Mouse (Mus musculus) urinary bladder, postnatal 25 days (tissue): ENCODE data around the gene Afg1l.

ENCODE experiments used
- DNase-seq: peaks from one replicate; pipeline ENCODE4 v3.0.0; 2022; ENCODE audit warnings: low spot score

Afg1l gene

DNA sequence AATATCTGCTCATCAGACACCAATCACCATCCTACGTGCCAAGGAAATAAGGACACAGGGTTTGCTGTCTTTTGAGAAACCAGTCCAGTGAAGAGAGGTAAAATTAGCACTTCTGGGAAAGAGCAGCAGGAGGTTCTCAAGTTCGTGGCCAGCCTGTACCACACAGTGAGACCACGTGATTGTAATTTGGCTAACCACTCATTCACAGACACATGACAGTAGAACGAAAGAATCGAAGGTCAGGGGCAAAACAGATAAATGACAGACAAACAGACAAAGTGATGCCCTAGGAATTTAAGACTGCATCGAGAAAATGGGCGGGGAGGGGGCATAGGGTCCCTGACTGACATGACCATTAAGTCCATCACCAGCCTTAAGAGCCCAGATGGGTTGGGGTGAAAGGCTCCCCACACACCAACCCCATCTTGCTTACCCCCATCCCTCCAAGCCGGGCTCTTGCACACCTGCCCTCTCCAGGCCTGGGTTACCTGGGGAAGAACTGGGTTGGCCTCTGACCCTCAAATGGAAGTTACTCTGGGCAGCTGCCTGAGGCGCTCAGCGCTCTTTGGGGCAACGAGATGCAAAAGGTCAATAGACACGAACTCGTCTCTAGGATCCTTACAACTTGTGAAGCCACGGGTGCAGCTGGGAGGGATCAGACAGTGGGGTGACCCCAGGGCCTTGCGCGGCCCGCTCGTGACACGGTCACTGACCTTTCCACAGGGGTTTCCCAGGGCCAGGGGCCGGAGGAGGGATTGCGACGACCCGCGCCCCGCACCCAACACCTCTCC lies 620 bp downstream of the Afg1l start:
- DNase-seq = no peak

DNA sequence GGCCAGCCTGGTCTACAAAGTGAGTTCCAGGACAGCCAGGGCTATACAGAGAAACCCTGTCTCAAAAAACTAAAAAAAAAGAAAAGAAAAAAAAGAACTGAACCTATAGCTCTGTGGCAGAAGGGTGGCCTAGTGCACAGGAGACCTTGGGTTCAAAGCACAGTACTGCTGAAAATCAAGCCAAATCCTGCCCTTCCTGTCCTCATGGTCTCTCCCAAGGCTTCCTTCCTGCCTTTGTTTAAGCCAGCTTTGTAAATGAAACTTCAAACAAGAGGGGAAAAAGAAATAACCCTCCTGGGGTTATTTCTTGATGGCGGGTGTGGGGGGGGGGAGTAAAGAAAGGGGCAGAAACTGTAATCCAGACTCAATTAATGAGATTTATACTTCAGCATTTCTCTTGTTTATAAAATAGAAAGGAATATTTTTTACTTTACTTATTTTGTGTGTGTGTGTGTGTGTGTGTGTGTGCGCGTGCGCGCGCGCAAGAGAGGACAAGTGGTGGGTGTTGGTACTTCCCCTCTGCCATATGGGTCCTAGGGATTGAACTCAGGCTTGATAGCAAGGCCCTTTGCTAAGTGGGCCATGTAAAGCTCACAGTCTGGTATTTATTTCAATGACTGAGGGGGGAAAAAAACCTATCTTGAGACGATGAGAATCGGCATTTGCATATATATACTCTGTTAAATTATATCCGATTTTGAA lies 1.4 kb downstream of the Afg1l start:
- no peak for DNase-seq

GRCm38 (mm10) chr10:42474946-42475514 lies 3.3 kb downstream of the Afg1l start:
- DNase-seq = no peak

DNA sequence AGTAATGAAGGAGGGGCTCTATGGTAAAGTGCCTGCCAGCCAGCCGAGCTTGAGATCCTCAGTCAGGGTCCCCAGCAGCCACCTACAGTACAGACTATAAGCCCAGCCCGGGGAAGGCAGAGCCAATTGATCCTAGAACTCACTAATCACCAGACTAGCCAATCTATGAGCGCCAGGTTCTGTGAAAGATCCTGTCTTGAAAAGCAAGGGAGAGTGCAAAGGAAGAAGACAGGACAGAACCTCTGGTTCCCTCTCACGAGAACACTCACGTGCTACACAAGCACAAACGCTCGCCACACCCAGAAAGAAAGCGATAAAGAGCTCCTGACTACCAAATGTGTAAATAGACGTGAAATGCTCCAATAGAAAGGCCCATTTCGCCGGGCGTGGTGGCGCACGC lies 13.6 kb downstream of the Afg1l start:
- DNase-seq = no peak

DNA sequence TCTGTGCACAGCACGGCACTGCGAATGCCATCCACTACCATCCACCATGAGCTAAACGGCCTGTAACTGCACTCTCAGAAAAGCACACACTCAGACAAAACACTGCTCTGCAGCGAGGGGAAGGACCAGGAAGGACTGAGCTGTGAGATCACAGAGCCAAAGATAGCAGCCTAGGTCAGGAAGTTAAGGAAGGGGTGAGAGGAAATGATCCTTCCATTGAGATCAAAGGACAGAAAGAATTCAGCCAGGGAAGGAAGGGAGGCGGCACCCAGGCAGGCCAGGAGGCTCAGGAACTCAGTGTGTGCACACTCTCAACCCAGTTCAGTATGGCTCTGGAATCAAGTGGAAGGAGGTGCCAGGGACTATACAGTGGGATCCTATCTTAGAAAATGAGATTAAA lies 14.1 kb downstream of the Afg1l start:
- no peak for DNase-seq

DNA sequence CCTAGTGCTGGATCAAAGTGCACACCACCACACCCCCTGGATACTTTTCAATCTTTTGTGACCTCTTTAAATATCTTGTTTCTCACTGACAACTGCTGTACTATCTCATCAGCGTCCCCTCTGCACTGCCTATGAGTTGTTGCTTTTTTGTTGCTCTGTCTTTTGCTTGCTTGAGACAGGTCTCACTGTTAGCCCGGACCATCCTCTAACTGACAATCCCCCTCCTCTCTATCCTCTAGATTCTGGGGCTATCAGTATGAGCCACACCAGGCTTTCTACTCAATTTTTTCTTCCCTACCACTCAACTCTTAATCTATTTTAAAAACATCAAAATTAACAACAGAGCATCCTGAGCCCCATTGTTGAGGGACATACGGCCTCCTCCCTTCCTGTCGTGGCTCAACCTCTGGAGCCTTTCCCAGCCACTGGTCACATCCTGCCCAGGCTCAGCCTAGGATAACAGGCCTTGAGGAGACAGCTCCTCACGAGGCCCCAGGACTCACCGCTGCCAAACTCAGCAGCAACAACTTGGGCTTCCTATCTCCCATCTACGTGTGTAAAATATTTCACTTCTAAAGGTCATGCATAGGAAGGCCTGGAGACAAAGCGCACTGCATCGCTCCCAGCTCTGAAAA lies 20.7 kb downstream of the Afg1l start:
- no peak for DNase-seq

- no peak for DNase-seq
These were observed 22.4 kb downstream of the Afg1l start for GRCm38 (mm10) chr10:42455981-42456380.

- no peak for DNase-seq
These were observed 23.7 kb downstream of the Afg1l start for GRCm38 (mm10) chr10:42454690-42455089.

- DNase-seq = no peak
These were observed 24.1 kb downstream of the Afg1l start for GRCm38 (mm10) chr10:42454266-42454665.

GRCm38 (mm10) chr10:42449672-42450071 lies 28.7 kb downstream of the Afg1l start:
- DNase-seq = no peak

DNA sequence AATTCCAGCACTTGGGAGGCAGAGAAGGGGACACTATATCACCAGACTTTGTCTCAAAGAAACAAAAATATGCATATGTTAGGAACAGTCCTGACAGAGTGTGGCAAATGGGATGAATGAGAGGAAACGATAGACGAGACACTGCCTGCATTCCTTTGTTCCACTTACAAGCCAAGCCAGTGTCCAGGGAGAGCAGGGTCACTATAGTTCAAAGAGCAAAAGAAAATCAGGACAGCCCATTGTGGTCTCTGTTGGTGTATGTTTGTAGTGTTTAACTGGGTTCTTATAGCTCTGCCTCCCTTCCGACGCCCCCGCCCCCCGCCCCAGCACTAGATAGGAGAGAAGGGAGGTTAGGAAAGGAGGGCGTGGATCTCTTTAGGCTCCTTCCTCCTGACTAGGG lies 30.0 kb downstream of the Afg1l start:
- DNase-seq = no peak

DNA sequence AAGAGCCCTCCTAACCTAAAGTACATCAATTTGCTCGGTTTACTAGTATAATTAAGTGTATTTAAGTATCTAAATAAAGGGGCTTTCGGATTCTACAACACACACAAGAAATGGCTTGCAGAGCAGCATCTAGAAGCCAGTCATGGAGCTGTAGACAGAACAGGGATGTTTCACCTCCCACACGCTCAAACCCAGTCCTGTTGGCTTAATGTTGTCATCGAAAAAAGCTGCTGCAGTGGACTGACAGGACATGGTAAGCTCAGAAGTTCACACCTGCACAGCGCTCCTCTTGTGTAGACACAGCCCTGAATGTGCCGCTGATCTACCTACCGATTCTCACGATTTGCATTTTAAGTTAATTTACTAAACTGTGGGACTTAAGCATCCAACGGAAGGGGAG lies 32.2 kb downstream of the Afg1l start:
- no peak for DNase-seq

- no peak for DNase-seq
These were observed 41.2 kb downstream of the Afg1l start for GRCm38 (mm10) chr10:42436842-42437805.

DNA sequence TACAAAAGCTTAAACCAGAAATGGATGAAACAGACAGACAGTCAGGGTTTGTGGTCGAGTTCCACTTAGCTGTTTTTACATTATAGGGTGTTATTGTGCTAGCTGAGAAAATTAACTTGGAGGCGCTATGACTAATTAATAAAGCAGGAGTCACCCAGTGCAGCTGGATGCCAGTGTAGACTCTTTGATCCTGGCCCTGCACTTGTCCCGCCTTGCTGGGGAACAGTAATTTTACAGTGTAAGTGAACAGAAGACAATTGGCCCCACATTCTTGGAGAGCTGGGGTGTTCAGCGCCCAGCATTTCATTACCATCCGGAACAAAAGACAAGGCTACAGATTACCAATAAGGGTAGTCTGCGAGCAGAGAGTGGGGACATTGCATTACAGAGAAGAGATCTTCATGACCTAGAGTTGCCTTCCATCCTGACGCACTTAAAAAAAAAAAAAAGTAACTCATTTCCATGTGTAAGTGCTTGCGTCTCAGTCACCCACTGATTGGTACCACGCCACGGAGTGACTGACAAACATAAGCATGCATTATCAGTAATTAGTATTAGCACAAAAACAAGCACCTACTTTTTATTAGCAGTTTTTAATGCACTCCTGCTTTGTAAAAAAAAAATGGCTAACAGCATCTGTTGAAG lies 60.7 kb downstream of the Afg1l start:
- no peak for DNase-seq

DNA sequence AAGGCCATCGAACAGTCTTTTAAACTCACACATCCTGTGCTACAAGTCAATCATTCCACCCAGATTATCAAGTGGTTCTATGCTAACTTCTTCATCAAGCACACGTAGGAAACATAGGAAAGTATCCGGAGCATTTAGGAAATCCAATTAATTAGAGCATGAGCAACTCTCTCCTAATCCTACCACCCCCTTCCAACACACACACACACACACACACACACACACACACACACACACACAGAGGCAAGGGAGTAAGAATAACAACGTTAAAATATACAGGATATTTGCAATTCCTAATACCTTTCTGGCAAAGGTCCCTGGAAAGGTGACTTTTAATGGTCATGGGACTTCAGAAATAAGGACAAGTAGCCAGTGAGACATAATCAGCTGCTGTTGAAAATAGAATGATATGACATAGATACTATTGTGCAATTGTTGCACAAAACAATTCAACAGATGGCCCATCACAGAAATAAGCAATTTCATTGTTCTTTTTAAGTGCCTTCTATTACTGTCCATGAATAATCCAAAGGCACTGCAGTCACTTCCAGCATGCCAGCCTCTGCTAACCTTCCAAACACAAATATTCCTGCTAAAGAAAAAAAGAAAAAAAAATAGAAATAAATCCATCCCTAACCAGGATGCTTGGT lies 62.4 kb downstream of the Afg1l start:
- no peak for DNase-seq

- DNase-seq = no peak
These were observed 67.4 kb downstream of the Afg1l start for GRCm38 (mm10) chr10:42410748-42411537.

GRCm38 (mm10) chr10:42390436-42390835 lies 87.9 kb downstream of the Afg1l start:
- DNase-seq = no peak

- DNase-seq = no peak
These were observed 90.2 kb downstream of the Afg1l start for GRCm38 (mm10) chr10:42388181-42388580.

DNA sequence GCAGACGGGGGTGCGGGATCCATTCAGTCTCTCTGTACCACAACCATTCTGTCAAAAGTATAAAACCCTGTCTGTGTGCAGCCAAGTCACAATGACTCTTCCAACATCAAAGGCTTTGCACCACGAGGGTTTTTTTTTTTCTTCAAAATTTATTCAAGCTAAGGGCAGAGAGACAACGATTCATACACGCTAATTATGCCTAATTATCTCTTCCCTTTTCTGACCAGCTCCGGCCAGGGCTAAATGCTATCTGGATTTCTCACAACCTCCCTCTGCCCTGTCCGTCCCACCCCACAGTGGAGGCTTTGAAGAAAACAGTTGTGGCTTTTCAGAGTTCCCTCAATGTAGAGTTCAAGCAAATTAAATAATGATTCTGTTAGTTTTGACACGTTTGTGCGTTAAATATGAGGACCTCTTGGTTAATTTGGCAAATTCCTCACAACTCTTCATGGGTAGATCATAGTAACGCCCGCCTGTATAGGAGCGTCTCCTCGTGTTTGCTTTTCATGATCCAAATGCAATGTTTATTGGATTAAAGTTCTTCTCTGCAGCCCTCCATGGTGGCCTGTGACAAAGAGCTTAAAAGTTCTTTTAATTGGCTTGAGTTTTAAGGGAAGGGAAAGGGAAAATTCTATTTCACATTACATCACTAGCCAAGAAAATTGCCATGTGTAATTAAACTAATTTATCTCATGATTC lies 93.3 kb downstream of the Afg1l start:
- DNase-seq = no peak
